Mouse (Mus musculus): Measurements from ENCODE around the gene Cgn. TPM values are rescaled to one million over a fixed set of nuclear protein-coding genes. Genes with fewer than 3 reads are reported as not detected.
"Not testable (repeated sequence)": the region's sequence is repeated elsewhere in the genome, so short reads cannot be mapped to it uniquely, and the experiment has no call there.

Cgn gene
- polyA plus RNA-seq, 1 experiment from 2014 or later: 10.3 TPM

DNA sequence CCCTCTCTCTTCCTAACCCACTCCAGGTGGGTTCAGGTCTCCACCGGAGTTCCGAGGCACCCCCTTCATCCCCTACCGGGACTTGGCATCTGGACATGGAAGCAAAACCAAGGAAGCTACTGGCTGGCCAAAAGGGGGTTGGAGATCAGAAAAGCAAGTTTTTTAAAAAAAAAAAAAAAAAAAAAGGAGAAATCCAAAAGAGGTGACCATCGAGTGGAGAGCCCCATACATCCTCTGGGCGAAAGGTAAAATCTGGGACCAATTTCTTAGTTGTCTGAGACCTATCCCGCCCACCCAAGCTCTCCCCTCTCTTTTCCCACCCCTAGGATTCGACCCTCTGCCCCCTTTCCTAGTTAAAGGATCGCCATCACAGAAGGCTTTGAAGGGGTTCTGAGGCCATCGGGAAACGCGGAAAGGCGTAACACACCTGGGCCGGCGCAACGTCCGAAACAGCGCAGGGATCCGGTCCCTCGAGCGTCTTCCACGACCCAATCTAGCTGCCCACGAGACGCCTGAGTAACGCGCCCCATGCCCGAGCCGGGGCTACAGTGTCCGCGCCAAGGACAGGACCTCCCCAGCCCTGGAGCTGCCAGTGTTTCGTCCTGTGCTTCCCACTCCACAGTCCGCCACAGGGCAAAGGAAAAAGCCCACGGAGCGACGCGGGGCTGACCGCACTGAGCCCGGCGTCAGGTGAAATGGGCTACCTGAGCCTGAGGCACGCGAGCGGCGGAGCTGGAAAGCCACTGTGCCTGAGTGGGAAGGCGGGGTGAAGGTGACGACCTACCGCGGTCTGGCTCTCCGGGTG is 28.8 kb downstream of the Cgn start:
- H3K4me1 ChIP-seq; DNase-seq (ENCODE audit: extremely low spot score, low spot score); H3K27me3 ChIP-seq (ENCODE audit: poor library complexity, severe bottlenecking); H3K36me3 ChIP-seq (replicated peaks); H3K9me3 ChIP-seq; H3K27ac ChIP-seq: not testable (repeated sequence)
- H3K4me3 ChIP-seq: peak overlapping the region; percentile 50
- WGBS: 4% methylated on average over 23 of the region's 47 CpGs

GRCm38 (mm10) chr3:94745691-94746090 is 40.6 kb downstream of the Cgn start:
- Histone ChIP-seq H3K4me3 (no peak overlapping the region), H3K4me1 (no peaks in the 10 kb centered on the region), H3K27ac (no peak overlapping the region), H3K27me3 (ENCODE audit: poor library complexity, severe bottlenecking) (no peaks in the 10 kb centered on the region), H3K9me3 (peaks cover 12% of the 10 kb centered on the region), H3K36me3 (replicated peaks) (peaks cover 4% of the 10 kb centered on the region; the same call in 1 of the 2 replicates)
- DNase-seq (ENCODE audit: extremely low spot score, low spot score): no peak
- whole genome bisulfite sequencing: 93% methylated on average over 17 of the region's 17 CpGs

- H3K27me3 ChIP-seq (ENCODE audit: poor library complexity, severe bottlenecking); DNase-seq (ENCODE audit: extremely low spot score, low spot score); H3K4me1 ChIP-seq: not testable (repeated sequence)
These were observed 62.7 kb downstream of the Cgn start for GRCm38 (mm10) chr3:94723637-94724036.

GRCm38 (mm10) chr3:94718253-94718652 is 68.0 kb downstream of the Cgn start:
- not testable (repeated sequence) for DNase-seq (ENCODE audit: extremely low spot score, low spot score); H3K4me1 ChIP-seq; H3K27ac ChIP-seq; H3K27me3 ChIP-seq (ENCODE audit: poor library complexity, severe bottlenecking); H3K4me3 ChIP-seq; H3K36me3 ChIP-seq (replicated peaks)
- H3K9me3 ChIP-seq: peaks cover 11% of the 10 kb centered on the region
- WGBS: 44% methylated on average over 1 of the region's 1 CpGs

More at GRCm38 (mm10) chr3:94723637-94724036, 62.7 kb downstream of the Cgn start:
- not testable (repeated sequence) for H3K36me3 ChIP-seq (replicated peaks); H3K9me3 ChIP-seq; H3K4me3 ChIP-seq; H3K27ac ChIP-seq
- WGBS: 40% methylated on average over 2 of the region's 2 CpGs

- DNase-seq (ENCODE audit: extremely low spot score, low spot score); H3K27ac ChIP-seq; H3K4me3 ChIP-seq; H3K27me3 ChIP-seq (ENCODE audit: poor library complexity, severe bottlenecking); H3K36me3 ChIP-seq (replicated peaks); H3K4me1 ChIP-seq: not testable (repeated sequence)
- H3K9me3 ChIP-seq: peaks cover 14% of the 10 kb centered on the region
- WGBS: 84% methylated on average over 3 of the region's 3 CpGs
These were observed 72.9 kb downstream of the Cgn start for GRCm38 (mm10) chr3:94713424-94713823.

- H3K4me3 ChIP-seq; H3K27me3 ChIP-seq (ENCODE audit: poor library complexity, severe bottlenecking); H3K36me3 ChIP-seq (replicated peaks); H3K27ac ChIP-seq; H3K4me1 ChIP-seq; DNase-seq (ENCODE audit: extremely low spot score, low spot score): not testable (repeated sequence)
- H3K9me3 ChIP-seq: peaks cover 17% of the 10 kb centered on the region
These were observed 75.7 kb downstream of the Cgn start for GRCm38 (mm10) chr3:94710591-94710990.

Other genes with a start within 250 kb of the Cgn start
- gene Snx27, start 203.8 kb downstream of the Cgn start, polyA plus RNA-seq (2016; fragmentation: Nextera tagmentation; extraction: Ambion mirVana): 41.2 and 46.5 TPM in 2 replicates
- not detected in 2 replicates for gene Gm10972, start 143.4 kb downstream of the Cgn start, polyA plus RNA-seq (2016; fragmentation: Nextera tagmentation; extraction: Ambion mirVana)
- 3.4 and 4.1 TPM in 2 replicates for gene Tuft1, start 127.6 kb downstream of the Cgn start, polyA plus RNA-seq (2016; fragmentation: Nextera tagmentation; extraction: Ambion mirVana)
- gene Selenbp2, start 92.9 kb downstream of the Cgn start, polyA plus RNA-seq (2016; fragmentation: Nextera tagmentation; extraction: Ambion mirVana): not detected in 2 replicates
- gene Pogz, start 51.1 kb upstream of the Cgn start, polyA plus RNA-seq (2016; fragmentation: Nextera tagmentation; extraction: Ambion mirVana): 18.5 and 20.3 TPM in 2 replicates
- gene Psmb4, start 100.5 kb upstream of the Cgn start, polyA plus RNA-seq (2016; fragmentation: Nextera tagmentation; extraction: Ambion mirVana): 345 and 349 TPM in 2 replicates
- gene Selenbp1, start 146.6 kb upstream of the Cgn start, polyA plus RNA-seq (2016; fragmentation: Nextera tagmentation; extraction: Ambion mirVana): 2.5 and 2.7 TPM in 2 replicates
- gene Rfx5, start 167.6 kb upstream of the Cgn start, polyA plus RNA-seq (2016; fragmentation: Nextera tagmentation; extraction: Ambion mirVana): 5.2 and 5.4 TPM in 2 replicates
- 20.1 and 21.7 TPM in 2 replicates for gene Pi4kb, start 188.2 kb upstream of the Cgn start, polyA plus RNA-seq (2016; fragmentation: Nextera tagmentation; extraction: Ambion mirVana)
- gene Zfp687, start 229.0 kb upstream of the Cgn start, polyA plus RNA-seq (2016; fragmentation: Nextera tagmentation; extraction: Ambion mirVana): 42.1 and 44.3 TPM in 2 replicates

Measured in forebrain, embryonic 10.5 days (tissue).